Mouse (Mus musculus): ENCODE measurements around the gene Ccne1.
"Not testable (repeated sequence)": the region's sequence is repeated elsewhere in the genome, so short reads cannot be mapped to it uniquely, and the experiment has no call there.

Ccne1 gene

DNA sequence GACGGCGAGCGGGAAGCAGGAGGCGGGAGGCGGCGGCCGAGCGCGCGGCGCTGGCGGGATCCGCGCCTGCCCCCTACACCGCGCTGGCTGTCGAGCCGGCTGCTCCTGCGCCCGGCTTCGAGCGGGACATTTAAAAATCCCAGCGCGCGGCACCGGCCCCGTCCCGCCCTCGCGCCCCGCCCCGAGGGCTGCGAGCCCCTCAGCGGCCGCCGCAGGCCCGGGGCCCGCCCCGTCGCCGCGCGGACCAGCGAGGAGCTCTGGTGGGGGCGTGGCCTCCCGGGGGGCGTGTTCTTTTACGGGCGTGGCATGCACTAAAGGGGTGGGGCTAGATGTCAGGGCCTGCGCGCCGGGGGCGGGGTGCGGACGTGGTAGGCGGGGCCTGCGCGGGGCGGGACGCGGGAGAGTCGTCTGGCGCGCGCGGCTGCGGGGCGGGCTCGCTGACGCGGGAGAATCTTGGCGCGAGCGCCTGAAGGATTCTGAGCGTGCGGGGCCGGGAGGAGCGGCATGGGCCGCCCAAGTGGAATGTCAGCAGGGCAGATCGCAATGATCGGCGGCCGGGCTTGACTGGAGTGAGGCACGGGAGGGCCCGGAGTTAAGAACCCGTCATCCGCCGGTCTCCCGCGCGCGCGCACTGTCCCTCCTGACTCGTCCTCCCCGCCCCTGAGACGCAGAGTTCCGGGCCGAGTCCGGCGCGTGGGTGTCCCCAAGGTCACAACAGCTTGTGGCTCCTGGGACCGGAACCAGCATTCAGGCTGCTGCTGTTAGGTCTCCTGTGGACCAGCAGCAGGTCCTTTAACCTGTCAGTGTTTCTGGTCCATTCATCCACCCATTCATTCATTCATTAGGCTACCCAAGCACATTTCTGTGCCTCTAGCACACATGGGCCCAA, at the start of gene Ccne1:
Gene Ccne1, minus strand, starts transcription at position 164 of the 889 bp plus-strand sequence.
- peak; percentile 99 for DNase-seq

- no peak for DNase-seq
Measured at GRCm38 (mm10) chr7:38155829-38156228, 48.5 kb upstream of the Ccne1 start.

DNA sequence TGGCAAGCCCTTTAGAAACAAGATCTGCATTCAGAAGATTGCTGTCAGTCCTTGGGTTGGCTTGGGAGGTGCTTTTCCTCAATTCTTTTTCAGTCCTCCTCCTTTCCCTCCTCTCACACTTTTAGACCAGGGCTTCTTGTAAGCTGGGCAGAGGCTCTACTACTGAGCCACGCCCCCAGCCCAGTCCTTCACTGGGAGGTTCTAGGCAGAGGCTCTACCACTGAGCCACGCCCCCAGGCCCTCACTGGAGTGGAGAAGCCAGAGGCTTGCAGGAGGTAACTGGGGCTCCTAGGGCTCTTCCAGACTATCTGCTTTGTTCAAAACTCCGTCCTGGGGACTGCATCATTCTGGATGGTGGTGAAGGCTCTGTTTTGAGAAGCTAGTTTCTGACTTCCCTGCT, 45.2 kb upstream of the Ccne1 start:
- no peak for DNase-seq

DNA sequence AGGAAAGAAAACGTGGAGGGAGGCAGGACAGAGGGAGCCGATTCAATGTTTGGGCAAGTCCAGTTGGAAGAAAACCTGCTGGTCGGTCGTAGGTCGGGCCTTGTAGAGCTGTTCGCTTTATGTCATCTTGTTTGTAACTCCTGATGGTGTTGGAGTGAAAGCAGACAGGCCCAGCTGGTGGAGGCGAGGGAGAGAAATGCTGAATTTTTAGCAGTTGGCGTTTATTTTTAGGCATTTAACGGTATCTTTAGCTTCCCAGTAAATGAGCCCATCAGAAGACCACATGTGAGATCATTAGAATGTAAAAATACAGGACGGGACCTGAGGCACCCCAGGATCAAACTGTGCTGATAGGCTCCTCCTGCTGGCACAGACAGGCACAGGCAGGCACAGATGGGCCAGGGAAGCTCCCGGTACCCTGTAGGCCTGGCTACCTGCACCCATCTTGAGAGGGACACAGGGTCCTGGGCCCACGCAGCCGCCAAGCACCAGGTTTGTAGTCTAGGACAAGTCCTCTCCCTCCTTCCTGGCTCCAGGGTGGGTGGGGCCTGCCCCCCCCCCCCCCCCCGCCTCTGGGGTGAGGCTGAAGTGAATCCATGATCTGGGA, 44.5 kb upstream of the Ccne1 start:
- DNase-seq: no peak

- no peak for DNase-seq
Measured at GRCm38 (mm10) chr7:38147477-38147876, 40.1 kb upstream of the Ccne1 start.

DNA sequence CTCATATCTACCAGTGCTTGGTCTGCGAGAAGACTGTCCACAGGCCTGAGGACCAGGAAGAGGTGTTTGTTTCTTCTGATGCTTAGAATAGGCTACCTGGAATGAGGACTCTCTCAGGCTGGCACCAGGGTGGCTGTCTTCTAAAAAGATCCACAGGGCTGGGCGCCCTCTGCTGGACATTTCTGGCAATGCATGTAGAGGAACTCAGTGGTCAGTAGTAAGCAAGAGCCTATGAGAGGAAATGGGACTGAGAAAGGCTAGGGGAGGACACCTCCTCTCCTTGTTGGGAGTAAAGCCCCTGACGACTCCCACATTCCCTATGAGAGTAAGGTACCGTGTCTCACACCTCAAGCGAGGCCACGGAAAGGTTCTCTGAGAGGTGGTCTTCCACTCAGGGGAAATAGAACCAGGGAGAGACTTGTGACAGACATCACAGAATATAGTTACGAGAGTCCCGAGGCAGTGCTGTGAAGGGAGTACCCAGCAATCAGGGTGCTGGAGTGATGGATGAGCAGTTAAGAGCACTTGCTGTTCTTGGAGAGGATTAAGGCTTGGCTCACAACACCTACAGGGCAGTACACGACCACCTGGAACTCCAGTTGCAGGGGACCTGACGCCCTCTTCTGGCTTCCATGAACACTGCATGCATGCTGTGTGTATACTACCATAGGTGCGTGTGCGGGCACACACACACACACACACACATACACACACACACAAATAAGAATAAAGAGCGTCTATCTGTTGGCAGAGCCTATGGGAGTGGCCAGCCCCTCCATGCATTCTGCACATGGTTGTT, 34.6 kb upstream of the Ccne1 start:
- DNase-seq: peak; percentile 88

GRCm38 (mm10) chr7:38140324-38140723, 33.0 kb upstream of the Ccne1 start:
- no peak for DNase-seq

- DNase-seq: no peak
Measured at GRCm38 (mm10) chr7:38134471-38134870, 27.1 kb upstream of the Ccne1 start.

DNA sequence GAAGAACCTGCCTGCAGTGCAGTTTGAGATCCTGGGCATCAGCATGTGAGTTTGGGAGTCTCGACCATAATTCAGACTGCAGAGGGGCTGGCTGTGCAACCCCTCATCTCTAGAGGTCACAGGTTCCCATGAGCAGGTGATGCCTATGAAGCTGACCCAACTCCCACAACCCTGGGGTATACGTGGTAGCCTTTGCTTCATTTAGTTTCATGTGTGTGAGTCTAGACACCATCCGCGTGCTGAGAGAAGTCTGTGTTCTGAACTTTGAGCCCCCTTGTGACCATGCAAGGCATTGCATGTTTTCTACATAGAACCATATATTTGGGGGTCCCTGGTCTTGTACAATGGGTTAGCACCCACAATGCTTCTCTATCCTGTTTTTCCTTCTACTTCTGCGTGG, 23.9 kb upstream of the Ccne1 start:
- DNase-seq: no peak

DNA sequence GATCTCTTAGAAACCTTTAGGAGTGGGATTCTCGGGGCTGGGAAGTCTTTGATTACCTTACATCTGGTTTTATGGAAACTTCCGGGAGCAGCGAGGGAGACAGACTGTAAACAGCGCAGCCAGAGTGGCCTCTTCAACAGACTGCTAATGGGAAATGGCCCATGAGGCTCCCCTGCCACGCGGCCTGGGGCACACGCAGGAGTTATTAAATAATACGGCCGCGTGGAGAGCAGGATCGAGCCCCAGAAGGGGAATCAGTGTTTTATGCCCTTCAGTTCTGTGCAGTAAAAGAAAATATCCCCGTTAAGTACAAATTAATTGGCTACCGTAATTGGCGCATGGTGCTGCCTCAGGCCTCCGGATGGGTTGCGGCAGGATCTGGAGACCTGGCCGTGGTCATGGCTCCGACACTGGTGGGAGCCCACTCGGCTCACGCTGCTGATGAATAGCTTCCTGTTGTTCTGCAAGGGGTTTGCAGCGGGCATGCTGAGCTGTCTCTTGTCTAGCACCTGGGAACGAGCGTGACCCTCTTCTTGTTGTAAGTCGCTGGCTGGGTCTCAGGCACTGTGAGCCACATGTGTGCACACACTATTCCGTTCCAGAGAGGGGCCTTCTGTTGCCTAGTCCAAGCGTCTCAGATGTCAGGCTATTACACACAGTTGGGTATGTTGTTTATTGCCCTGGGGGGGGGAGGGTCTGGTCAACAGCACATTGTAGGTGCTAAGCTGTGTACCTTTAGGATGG, 22.8 kb upstream of the Ccne1 start:
- DNase-seq: no peak

DNA sequence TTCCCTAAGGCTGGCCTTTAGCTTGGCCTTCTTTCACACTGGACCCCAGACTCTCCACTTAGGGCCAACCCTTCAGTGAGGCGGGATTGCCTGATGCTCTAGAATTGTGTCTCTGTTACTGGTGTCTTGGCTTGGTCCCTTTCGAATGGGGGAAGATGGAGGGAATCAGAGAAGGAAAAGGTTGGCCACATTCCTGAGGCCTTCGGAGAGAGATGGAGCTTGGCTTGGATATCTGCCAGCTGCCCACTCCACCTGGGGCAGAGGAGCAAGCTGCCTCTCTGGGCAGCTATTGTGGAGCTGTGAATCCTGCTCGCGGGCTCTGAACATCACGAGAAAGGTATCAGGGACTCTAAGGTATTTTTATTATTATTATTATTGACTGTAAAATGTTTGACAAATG, 22.2 kb upstream of the Ccne1 start:
- no peak for DNase-seq

- DNase-seq: not testable (repeated sequence)
Measured at GRCm38 (mm10) chr7:38128256-38128655, 20.9 kb upstream of the Ccne1 start.

- DNase-seq: peak; percentile 46
Measured at GRCm38 (mm10) chr7:38125565-38126159, 18.3 kb upstream of the Ccne1 start.

GRCm38 (mm10) chr7:38124164-38124563, 16.8 kb upstream of the Ccne1 start:
- DNase-seq: not testable (repeated sequence)

- DNase-seq: no peak
Measured at GRCm38 (mm10) chr7:38118594-38118993, 11.3 kb upstream of the Ccne1 start.

DNA sequence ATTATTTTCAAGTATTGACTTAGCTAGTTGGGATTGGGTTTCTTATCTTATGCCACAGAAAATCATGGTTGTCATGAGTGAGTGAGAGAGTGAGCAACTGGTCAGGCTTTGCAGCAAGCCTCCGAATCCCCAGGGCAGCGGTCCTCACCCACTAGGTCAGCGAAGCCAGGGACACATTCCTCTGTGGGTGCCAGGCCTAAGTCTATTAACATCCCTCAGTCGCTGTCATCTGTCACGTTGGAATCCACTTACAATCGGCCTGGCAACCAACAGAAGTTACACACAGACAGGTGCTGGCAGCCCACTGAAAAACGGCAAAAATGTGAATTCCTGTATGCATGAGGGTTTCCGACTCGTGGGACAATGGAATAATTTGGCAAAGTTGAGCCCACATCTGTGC, 5.1 kb upstream of the Ccne1 start:
- DNase-seq: no peak

- no peak for DNase-seq
Measured at GRCm38 (mm10) chr7:38111996-38112395, 4.7 kb upstream of the Ccne1 start.

DNA sequence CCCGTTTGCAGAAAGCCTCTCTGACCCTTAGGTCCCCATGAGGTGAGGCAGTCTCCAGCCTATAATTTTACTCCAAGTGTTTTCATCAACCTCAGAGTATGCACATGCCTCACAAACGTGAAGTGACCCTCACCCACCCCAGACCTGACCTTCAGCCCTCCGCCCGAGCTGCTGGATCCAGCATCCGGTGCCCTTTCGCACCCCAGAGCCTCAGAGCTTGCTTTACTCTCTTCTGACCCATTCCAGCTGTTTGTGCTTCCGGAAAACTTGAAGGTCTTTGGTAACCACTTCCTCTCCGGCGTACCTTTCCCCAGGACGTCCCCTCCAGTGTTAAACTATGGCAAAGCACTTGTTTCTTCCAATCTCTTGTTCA, 912 bp upstream of the Ccne1 start:
- DNase-seq: no peak

GRCm38 (mm10) chr7:38106711-38107311, 523 bp downstream of the Ccne1 start:
- DNase-seq: peak; percentile 64

DNA sequence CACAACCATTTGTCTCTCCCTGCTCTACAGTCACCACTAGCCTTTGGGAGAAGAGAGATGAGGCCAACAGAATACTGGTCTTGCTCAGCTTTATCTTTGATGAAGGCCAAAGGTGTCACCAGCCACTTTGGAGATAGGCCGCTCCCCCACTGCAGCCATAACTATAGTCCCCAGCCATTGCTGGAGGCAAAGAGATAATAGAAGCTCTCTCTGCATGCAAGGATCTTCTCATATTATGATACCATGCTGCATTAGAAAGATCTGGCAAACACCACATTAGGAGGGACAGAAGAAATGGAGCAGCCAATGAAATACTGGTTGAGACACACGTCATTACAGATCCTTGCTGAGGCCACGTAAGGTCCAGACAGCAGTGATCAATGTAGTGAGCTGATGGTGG, 2.0 kb downstream of the Ccne1 start:
- DNase-seq: no peak

DNA sequence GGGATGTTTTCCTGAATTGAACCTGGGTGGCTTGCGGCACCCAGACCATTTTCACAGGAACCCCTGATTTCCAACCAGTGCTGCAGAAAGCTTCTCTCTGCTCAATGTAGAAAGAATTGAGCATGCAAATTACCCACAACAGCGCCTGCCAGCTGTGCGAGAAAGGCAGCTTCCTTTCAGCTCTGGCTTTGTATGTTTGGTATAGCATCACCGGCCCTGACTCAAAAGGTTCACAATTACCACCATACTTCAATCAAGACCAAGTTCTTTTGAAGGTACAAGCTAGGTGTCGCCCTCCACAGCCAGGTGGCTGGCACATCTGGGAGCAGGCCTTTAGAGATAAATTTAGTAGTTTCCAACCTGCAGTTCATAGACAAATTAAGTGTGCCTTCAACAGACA, 3.2 kb downstream of the Ccne1 start:
- DNase-seq: no peak

GRCm38 (mm10) chr7:38094353-38094752, 13.0 kb downstream of the Ccne1 start:
- DNase-seq: no peak
